18 mouse cellular contexts compared by ENCODE assay signal in the genomic region with DNA sequence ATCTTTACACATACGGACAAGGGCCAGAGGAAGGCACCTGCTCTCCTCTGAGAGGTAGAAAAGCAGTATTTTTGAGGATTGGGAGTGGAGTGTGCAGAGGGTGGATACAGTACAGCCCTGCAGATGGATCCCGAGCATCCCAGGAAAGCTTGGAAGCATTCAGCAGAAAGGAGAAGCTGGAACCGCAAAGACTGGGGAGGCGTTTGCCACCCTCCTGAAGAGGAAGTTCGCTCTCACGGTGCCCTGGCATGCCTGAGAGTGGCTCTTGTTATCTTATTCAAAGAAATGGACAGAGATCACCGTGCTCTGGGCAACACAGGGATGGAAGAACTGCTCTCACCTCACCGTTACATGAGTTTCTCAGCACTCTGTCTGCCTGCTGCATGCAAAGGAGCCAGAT. TPM values are rescaled to one million over a fixed set of nuclear protein-coding genes. Genes with fewer than 3 reads are reported as not detected.
A peak's percentile ranks its signal among the peaks of the same experiment; 100 is the strongest.
DNase-seq lines count a peak whose midpoint lies in the region; ATAC-seq and TF ChIP-seq lines count a peak whose summit lies in the region.
"Had no signal": no experiment of that assay in that cellular context is flagged by ENCODE, and none has a peak within 500 bp of the region (broad histone marks: within the 10 kb centered on the region; RNA-seq: fewer than 3 reads in every experiment).

No protein-coding gene starts in this region.

- H3K27ac ChIP-seq in heart, embryonic 11.5 days (ENCODE audit: low read depth, low read length) = no peak overlapping the region
- H3K27ac ChIP-seq in cortical plate, adult 2 months (ENCODE audit: insufficient read depth, low read length) = peak overlapping the region; percentile 0; the same call in 1 of the 2 replicates
- peak overlapping the region; percentile 71 for H3K27ac ChIP-seq in forebrain, postnatal 0 days (ENCODE audit: low read depth, low read length)
- H3K27ac ChIP-seq in midbrain, embryonic 14.5 days (replicated peaks; ENCODE audit: low read depth, low read length) = no peak overlapping the region
- H3K27ac ChIP-seq: embryonic facial prominence, embryonic 13.5 days; heart, embryonic 15.5 days; lung, embryonic 15.5 days had no signal

- peaks cover 7% of the 10 kb centered on the region; the same call in 1 of the 2 replicates for H3K4me1 ChIP-seq in heart, embryonic 11.5 days (ENCODE audit: control insufficient read depth, insufficient read depth, low read length)
- H3K4me1 ChIP-seq in cortical plate, adult 2 months (ENCODE audit: control insufficient read depth, insufficient read depth, low read length) = peaks cover 27% of the 10 kb centered on the region
- peaks cover 50% of the 10 kb centered on the region for H3K4me1 ChIP-seq in forebrain, postnatal 0 days (ENCODE audit: insufficient read depth)
- H3K4me1 ChIP-seq in midbrain, embryonic 14.5 days (ENCODE audit: control insufficient read depth, insufficient read depth, low read length) = peaks cover 72% of the 10 kb centered on the region

- TF ChIP-seq POLR2A in cortical plate, adult 2 months (IDR thresholded peaks at IDR 0.05; ENCODE audit: extremely low read depth, insufficient read depth, low read length) = no peak

- no peak for ATAC-seq in heart, embryonic 11.5 days (replicated peaks; ENCODE audit: insufficient number of reproducible peaks, low FRiP score, low TSS enrichment)
- no peak for ATAC-seq in forebrain, postnatal 0 days
- ATAC-seq in midbrain, embryonic 14.5 days (ENCODE audit: low FRiP score, low TSS enrichment) = no peak

- H3K9me3 ChIP-seq in heart, embryonic 11.5 days (replicated peaks; ENCODE audit: control insufficient read depth, low read length) = no peaks in the 10 kb centered on the region
- no peaks in the 10 kb centered on the region for H3K9me3 ChIP-seq in forebrain, postnatal 0 days (ENCODE audit: low read length)
- no peaks in the 10 kb centered on the region for H3K9me3 ChIP-seq in midbrain, embryonic 14.5 days (ENCODE audit: control insufficient read depth, low read length)
- H3K9me3 ChIP-seq: embryonic facial prominence, embryonic 13.5 days; heart, embryonic 15.5 days; lung, embryonic 15.5 days had no signal

- WGBS in heart, embryonic 11.5 days (ENCODE audit: insufficient replicate concordance) = 80% methylated on average over 8 of the region's 8 CpGs
- WGBS in forebrain, postnatal 0 days = 37% methylated on average over 8 of the region's 8 CpGs
- 38% methylated on average over 8 of the region's 8 CpGs for whole genome bisulfite sequencing in midbrain, embryonic 14.5 days

- H3K4me3 ChIP-seq in heart, embryonic 11.5 days (ENCODE audit: low read depth, low read length) = no peak overlapping the region
- no peak overlapping the region for H3K4me3 ChIP-seq in cortical plate, adult 2 months (ENCODE audit: insufficient read depth, low read length)
- H3K4me3 ChIP-seq in forebrain, postnatal 0 days (ENCODE audit: low read depth, low read length) = no peak overlapping the region
- H3K4me3 ChIP-seq in midbrain, embryonic 14.5 days (replicated peaks; ENCODE audit: low read depth, low read length) = no peak overlapping the region
- H3K4me3 ChIP-seq: embryonic facial prominence, embryonic 13.5 days; heart, embryonic 15.5 days; lung, embryonic 15.5 days had no signal

- intact Hi-C loops in gastrocnemius, postnatal 14 days (cut with DNase I; ENCODE audit: low total_unique reads) = no loop called here

- TF ChIP-seq CTCF in cortical plate, adult 2 months (IDR thresholded peaks at IDR 0.05; ENCODE audit: extremely low read depth, insufficient read depth, low read length) = no peak
- TF ChIP-seq CTCF in forebrain, postnatal 0 days (IDR thresholded peaks at IDR 0.05; ENCODE audit: low read depth) = no peak

- DNase-seq in heart, adult 11 months = peak; percentile 82
- DNase-seq in forebrain, postnatal 0 days = no peak
- DNase-seq in midbrain, embryonic 14.5 days = peak; percentile 32
- no peak for DNase-seq in heart, adult 18-20 months
- DNase-seq in gastrocnemius, postnatal 10 days = no peak
- no peak for DNase-seq in gastrocnemius, postnatal 14 days
- DNase-seq: adrenal gland, postnatal 25 days; kidney, adult 2 months; kidney, postnatal 25 days; left cerebral cortex, postnatal 4 days; right cerebral cortex, postnatal 25 days had no signal

- H3K36me3 ChIP-seq in heart, embryonic 11.5 days (ENCODE audit: control insufficient read depth, insufficient read depth, low read length) = no peaks in the 10 kb centered on the region
- H3K36me3 ChIP-seq in forebrain, postnatal 0 days (ENCODE audit: insufficient read depth) = no peaks in the 10 kb centered on the region
- no peaks in the 10 kb centered on the region for H3K36me3 ChIP-seq in midbrain, embryonic 14.5 days (ENCODE audit: control insufficient read depth, insufficient read depth, low read length)
- H3K36me3 ChIP-seq: embryonic facial prominence, embryonic 13.5 days; heart, embryonic 15.5 days; lung, embryonic 15.5 days had no signal

- no peak overlapping the region for H3K9ac ChIP-seq in heart, embryonic 11.5 days (ENCODE audit: low read depth, low read length)
- H3K9ac ChIP-seq in forebrain, postnatal 0 days = no peak overlapping the region
- no peak overlapping the region for H3K9ac ChIP-seq in midbrain, embryonic 14.5 days (replicated peaks; ENCODE audit: low read length)
- H3K9ac ChIP-seq: embryonic facial prominence, embryonic 13.5 days; heart, embryonic 15.5 days; lung, embryonic 15.5 days had no signal

- H3K27me3 ChIP-seq in heart, embryonic 11.5 days (ENCODE audit: control insufficient read depth, insufficient read depth, low read length) = no peaks in the 10 kb centered on the region
- H3K27me3 ChIP-seq in forebrain, postnatal 0 days (ENCODE audit: insufficient read depth, low read length) = no peaks in the 10 kb centered on the region
- no peaks in the 10 kb centered on the region for H3K27me3 ChIP-seq in midbrain, embryonic 14.5 days (ENCODE audit: control insufficient read depth, insufficient read depth, low read length)
- H3K27me3 ChIP-seq: embryonic facial prominence, embryonic 13.5 days; lung, embryonic 15.5 days had no signal

- H3K4me2 ChIP-seq in heart, embryonic 11.5 days = no peak overlapping the region
- H3K4me2 ChIP-seq in forebrain, postnatal 0 days (ENCODE audit: low read depth) = no peak overlapping the region
- no peak overlapping the region for H3K4me2 ChIP-seq in midbrain, embryonic 14.5 days (ENCODE audit: low read length)
- H3K4me2 ChIP-seq: embryonic facial prominence, embryonic 13.5 days; heart, embryonic 15.5 days; liver, embryonic 11.5 days; lung, embryonic 15.5 days had no signal

RNA-seq across cellular contexts. Expression of gene Ildr2, which starts 30.5 kb away (rescaled TPM):
- polyA plus RNA-seq in heart, embryonic 11.5 days (2014; fragmentation: Nextera tagmentation; extraction: Ambion mirVana) = 1.9 TPM in 2 replicates
- polyA plus RNA-seq in cortical plate, adult 2 months (2012; rRNA removed) = 27.8 and 28.9 TPM in 2 replicates
- 24.4 and 38.1 TPM in 2 replicates for total RNA-seq in forebrain, postnatal 0 days (2014; rRNA removed)
- polyA plus RNA-seq in forebrain, postnatal 0 days (2015; fragmentation: Nextera tagmentation; extraction: Ambion mirVana) = 3.2 and 6.4 TPM in 2 replicates
- 3.7 and 4.1 TPM in 2 replicates for polyA plus RNA-seq in midbrain, embryonic 14.5 days (2014; fragmentation: Nextera tagmentation; extraction: Ambion mirVana)
- 1 to 10 TPM; 2.2 to 3.8 TPM for total RNA-seq in heart, adult 18-20 months (2021)
- total RNA-seq in gastrocnemius, postnatal 10 days (2021) = 1 to 10 TPM; 2.6 to 3.4 TPM
- total RNA-seq in gastrocnemius, postnatal 14 days (2021) = 1 to 10 TPM; 2.1 to 2.5 TPM
- total RNA-seq: CH12.LX had no signal

RNA-seq across cellular contexts. Expression of gene Mael, which starts 45.8 kb away (rescaled TPM):
- 0.16 TPM in 1 of 2 replicates, not detected in the other for polyA plus RNA-seq in heart, embryonic 11.5 days (2014; fragmentation: Nextera tagmentation; extraction: Ambion mirVana)
- 0.06 TPM in 1 of 2 replicates, not detected in the other for polyA plus RNA-seq in cortical plate, adult 2 months (2012; rRNA removed)
- 0.10 TPM in 1 of 2 replicates, not detected in the other for total RNA-seq in forebrain, postnatal 0 days (2014; rRNA removed)
- polyA plus RNA-seq in forebrain, postnatal 0 days (2015; fragmentation: Nextera tagmentation; extraction: Ambion mirVana) = not detected in 2 replicates
- not detected in 2 replicates for polyA plus RNA-seq in midbrain, embryonic 14.5 days (2014; fragmentation: Nextera tagmentation; extraction: Ambion mirVana)
- total RNA-seq in heart, adult 18-20 months (2021) = not detected
- not detected for total RNA-seq in gastrocnemius, postnatal 10 days (2021)
- total RNA-seq in gastrocnemius, postnatal 14 days (2021) = not detected
- total RNA-seq: adrenal gland, postnatal 25 days; CH12.LX had no signal
- polyA plus RNA-seq: embryonic facial prominence, embryonic 13.5 days; liver, embryonic 11.5 days; lung, embryonic 15.5 days had no signal

Comparison
In these comparisons a context has a peak if more than half of its experiments do, and no peak if none do; other contexts are left out.
1. DNase-seq: peak in heart, adult 11 months (single experiment) and midbrain, embryonic 14.5 days (single experiment); none in forebrain, postnatal 0 days (single experiment), heart, adult 18-20 months (0 of 2), gastrocnemius, postnatal 10 days (single experiment) and gastrocnemius, postnatal 14 days (single experiment).
2. H3K27ac ChIP-seq: peak in cortical plate, adult 2 months (single experiment) and forebrain, postnatal 0 days (single experiment); none in heart, embryonic 11.5 days (single experiment) and midbrain, embryonic 14.5 days (single experiment).